18 mouse cellular contexts compared by ENCODE assay signal in genomic region chr4:102940738-102941137, GRCm38 (mm10). TPM values are rescaled to one million over a fixed set of nuclear protein-coding genes. Genes with fewer than 3 reads are reported as not detected.
DNase-seq lines count a peak whose midpoint lies in the region.
"Had no signal": no experiment of that assay in that cellular context is flagged by ENCODE, and none has a peak within 500 bp of the region (broad histone marks: within the 10 kb centered on the region; RNA-seq: fewer than 3 reads in every experiment).

No protein-coding gene starts in this region.

- DNase-seq in heart, adult 11 months, result peak; percentile 42
- DNase-seq in heart, postnatal 4 days, result no peak
- peak; percentile 19 to 25 for DNase-seq in left cerebral cortex, adult 9 months (ENCODE audit: low spot score in 2 of 2)
- no peak for DNase-seq in left cerebral cortex, adult 11 months (ENCODE audit: low spot score)
- peak; percentile 16 to 34 for DNase-seq in right cerebral cortex, postnatal 36 days (ENCODE audit: low spot score in 2 of 2)
- DNase-seq in right cerebral cortex, postnatal 25 days, result no peak
- DNase-seq in embryo, embryonic 9.5 days (ENCODE audit: extremely low spot score), result no peak
- DNase-seq: adrenal gland, adult 8-10 months; adrenal gland, postnatal 25 days; cerebellum, adult 18-20 months; cerebellum, adult 9-10 months; cerebellum, postnatal 14 days; gastrocnemius, postnatal 25 days; heart, adult 2 months; heart, postnatal 10 days; heart, postnatal 36 days had no signal

RNA-seq across cellular contexts. Expression of gene Tctex1d1, which starts 37.7 kb away (rescaled TPM):
- not detected for total RNA-seq in heart, postnatal 4 days (2021)
- total RNA-seq: adrenal gland, adult 8-10 months; adrenal gland, postnatal 25 days; gastrocnemius, adult 8-10 months; gastrocnemius, postnatal 25 days; heart, adult 2 months; heart, postnatal 36 days; MEL had no signal

Comparison
In these comparisons a context has a peak if more than half of its experiments do, and no peak if none do; other contexts are left out.
1. DNase-seq: peak in heart, adult 11 months (single experiment), left cerebral cortex, adult 9 months (2 of 2) and right cerebral cortex, postnatal 36 days (2 of 2); none in heart, postnatal 4 days (single experiment), left cerebral cortex, adult 11 months (single experiment), right cerebral cortex, postnatal 25 days (single experiment) and embryo, embryonic 9.5 days (single experiment).